Mouse (Mus musculus): ENCODE data around the gene 2310034G01Rik. TPM values are rescaled to one million over a fixed set of nuclear protein-coding genes. Genes with fewer than 3 reads are reported as not detected.

Gene 2310034G01Rik
- polyA plus RNA-seq, 1 experiment from 2014 or later: 3.1 TPM

DNA sequence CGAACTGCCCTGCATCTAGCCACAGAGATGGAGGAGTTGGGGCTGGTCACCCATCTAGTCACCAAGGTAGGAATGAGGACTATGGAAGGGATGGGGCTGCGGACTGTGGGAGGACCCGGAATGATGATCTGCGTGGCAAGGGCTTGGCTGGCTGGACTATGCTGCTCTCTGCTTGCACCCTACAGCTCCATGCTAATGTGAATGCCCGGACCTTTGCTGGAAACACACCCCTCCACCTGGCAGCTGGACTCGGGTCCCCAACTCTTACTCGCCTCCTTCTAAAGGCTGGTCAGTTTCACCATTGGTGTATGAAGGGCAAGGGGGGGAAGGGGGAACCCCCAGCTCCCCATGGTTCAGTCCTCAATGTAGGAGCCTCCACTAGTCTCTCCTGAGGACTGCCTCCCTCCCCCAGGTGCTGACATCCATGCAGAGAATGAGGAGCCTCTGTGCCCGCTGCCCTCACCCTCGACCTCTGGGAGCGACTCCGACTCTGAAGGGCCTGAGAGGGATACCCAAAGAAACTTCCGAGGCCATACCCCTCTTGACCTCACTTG is 39.7 kb downstream of the 2310034G01Rik start:
- peaks cover 40% of the 10 kb centered on the region for H3K27me3 ChIP-seq (ENCODE audit: control insufficient read depth, insufficient read depth, low read length)
- H3K9ac ChIP-seq (replicated peaks; ENCODE audit: low read length): no peak overlapping the region
- no peak overlapping the region for H3K27ac ChIP-seq (replicated peaks; ENCODE audit: low read depth, low read length)
- DNase-seq: no peak
- H3K36me3 ChIP-seq (ENCODE audit: control insufficient read depth, insufficient read depth, low read length): peaks cover 38% of the 10 kb centered on the region
- H3K4me3 ChIP-seq (replicated peaks; ENCODE audit: low read depth, low read length): no peak overlapping the region
- ATAC-seq (ENCODE audit: low FRiP score, low TSS enrichment): no peak
- WGBS: 89% methylated on average over 12 of the region's 12 CpGs
- H3K9me3 ChIP-seq (ENCODE audit: control insufficient read depth, low read length): no peaks in the 10 kb centered on the region
- H3K4me2 ChIP-seq (ENCODE audit: low read length): no peak overlapping the region
- H3K4me1 ChIP-seq (ENCODE audit: control insufficient read depth, insufficient read depth, low read length): peaks cover 4% of the 10 kb centered on the region; the same call in 1 of the 2 replicates

DNA sequence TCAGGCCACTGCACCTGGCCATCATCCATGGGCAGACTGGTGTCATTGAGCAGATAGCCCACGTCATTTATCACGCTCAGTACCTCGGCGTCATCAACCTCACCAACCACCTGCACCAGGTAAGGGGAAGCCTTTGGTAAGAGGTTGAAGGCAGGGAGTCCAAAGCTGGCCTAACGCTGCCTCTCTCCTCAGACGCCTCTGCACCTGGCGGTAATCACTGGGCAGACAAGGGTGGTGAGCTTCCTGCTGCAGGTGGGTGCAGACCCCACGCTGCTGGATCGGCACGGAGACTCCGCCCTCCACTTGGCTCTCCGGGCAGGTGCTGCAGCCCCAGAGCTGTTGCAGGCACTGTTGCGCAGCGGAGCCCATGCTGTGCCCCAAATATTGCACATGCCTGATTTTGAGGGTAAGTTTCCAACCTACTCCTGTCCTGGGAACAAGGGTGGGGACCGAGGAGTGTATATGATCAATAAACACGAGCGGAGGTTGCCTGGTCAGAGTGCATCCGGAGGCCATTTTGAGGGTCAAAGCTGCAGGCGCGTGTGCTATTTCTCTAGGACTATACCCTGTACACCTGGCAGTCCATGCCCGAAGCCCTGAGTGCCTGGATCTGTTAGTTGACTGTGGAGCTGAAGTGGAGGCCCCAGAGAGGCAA is 40.3 kb downstream of the 2310034G01Rik start:
- Histone ChIP-seq H3K4me2 (ENCODE audit: low read length) (no peak overlapping the region), H3K36me3 (ENCODE audit: control insufficient read depth, insufficient read depth, low read length) (peaks cover 34% of the 10 kb centered on the region), H3K9ac (replicated peaks; ENCODE audit: low read length) (no peak overlapping the region), H3K27me3 (ENCODE audit: control insufficient read depth, insufficient read depth, low read length) (peaks cover 36% of the 10 kb centered on the region), H3K9me3 (ENCODE audit: control insufficient read depth, low read length) (no peaks in the 10 kb centered on the region), H3K4me1 (ENCODE audit: control insufficient read depth, insufficient read depth, low read length) (peaks cover 9% of the 10 kb centered on the region), H3K27ac (replicated peaks; ENCODE audit: low read depth, low read length) (no peak overlapping the region), H3K4me3 (replicated peaks; ENCODE audit: low read depth, low read length) (no peak overlapping the region)
- 83% methylated on average over 21 of the region's 21 CpGs for WGBS
- ATAC-seq (ENCODE audit: low FRiP score, low TSS enrichment) (no peak), DNase-seq (no peak)

DNA sequence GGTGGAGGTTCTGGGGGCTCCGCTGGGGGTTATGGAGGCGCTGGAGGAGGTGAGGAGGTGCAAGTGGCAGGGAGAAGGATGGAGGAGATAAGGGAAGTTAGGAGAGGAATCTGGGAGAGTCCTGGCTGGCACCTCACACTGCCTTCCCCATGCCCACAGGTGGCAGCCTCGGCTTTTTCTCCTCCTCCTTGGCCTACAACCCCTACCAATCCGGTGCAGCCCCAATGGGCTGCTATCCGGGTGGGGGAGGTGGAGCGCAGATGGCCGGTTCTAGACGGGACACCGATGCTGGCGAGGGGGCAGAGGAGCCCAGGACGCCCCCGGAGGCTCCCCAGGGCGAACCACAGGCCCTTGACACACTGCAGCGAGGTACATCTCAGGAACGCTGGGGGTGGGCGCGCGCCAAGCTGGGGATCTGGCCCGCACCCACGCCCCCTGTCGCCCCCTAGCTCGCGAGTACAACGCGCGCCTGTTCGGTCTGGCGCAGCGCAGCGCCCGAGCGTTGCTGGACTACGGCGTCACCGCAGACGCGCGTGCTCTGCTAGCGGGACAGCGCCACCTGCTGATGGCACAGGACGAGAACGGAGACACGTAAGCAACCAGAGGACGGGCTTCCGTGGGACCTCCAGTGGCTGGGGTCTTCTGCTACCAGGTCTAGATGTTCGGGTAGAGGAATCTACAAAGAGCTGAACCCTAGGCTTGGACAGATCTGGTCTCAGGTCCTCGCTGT is 41.2 kb downstream of the 2310034G01Rik start:
- Histone ChIP-seq H3K4me3 (replicated peaks; ENCODE audit: low read depth, low read length) (peak overlapping the region; percentile 42), H3K27me3 (ENCODE audit: control insufficient read depth, insufficient read depth, low read length) (peaks cover 29% of the 10 kb centered on the region; the same call in 1 of the 2 replicates), H3K27ac (replicated peaks; ENCODE audit: low read depth, low read length) (no peak overlapping the region), H3K36me3 (ENCODE audit: control insufficient read depth, insufficient read depth, low read length) (peaks cover 25% of the 10 kb centered on the region), H3K4me2 (ENCODE audit: low read length) (peak overlapping the region; percentile 81), H3K4me1 (ENCODE audit: control insufficient read depth, insufficient read depth, low read length) (peaks cover 14% of the 10 kb centered on the region), H3K9ac (replicated peaks; ENCODE audit: low read length) (peak overlapping the region; percentile 50), H3K9me3 (ENCODE audit: control insufficient read depth, low read length) (no peaks in the 10 kb centered on the region)
- ATAC-seq (ENCODE audit: low FRiP score, low TSS enrichment) (peak; percentile 43; the same call in 1 of the 2 replicates), DNase-seq (peak; percentile 97)
- 1% methylated on average over 47 of the region's 47 CpGs for WGBS

DNA sequence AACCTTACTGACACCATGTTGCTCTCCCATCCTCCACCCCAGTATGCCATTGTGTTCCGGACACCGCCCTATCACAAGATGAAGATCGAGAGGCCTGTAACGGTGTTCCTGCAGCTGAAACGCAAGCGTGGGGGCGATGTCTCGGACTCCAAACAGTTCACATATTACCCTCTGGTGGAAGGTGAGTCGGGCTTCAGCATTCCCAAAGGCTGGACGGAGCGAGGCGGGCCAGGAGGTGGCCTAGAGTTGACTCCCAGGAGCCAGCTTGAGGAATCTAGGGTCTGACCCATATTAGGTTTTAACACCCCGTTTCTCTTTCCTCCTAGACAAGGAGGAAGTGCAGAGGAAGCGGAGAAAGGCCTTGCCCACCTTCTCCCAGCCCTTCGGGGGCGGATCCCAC is 41.8 kb downstream of the 2310034G01Rik start:
- ATAC-seq (ENCODE audit: low FRiP score, low TSS enrichment) (no peak), DNase-seq (no peak)
- H3K27me3 ChIP-seq (ENCODE audit: control insufficient read depth, insufficient read depth, low read length): peaks cover 25% of the 10 kb centered on the region; the same call in 1 of the 2 replicates
- H3K27ac ChIP-seq (replicated peaks; ENCODE audit: low read depth, low read length): no peak overlapping the region
- H3K4me2 ChIP-seq (ENCODE audit: low read length): peak overlapping the region; percentile 81
- peak overlapping the region; percentile 42; the same call in 1 of the 2 replicates for H3K4me3 ChIP-seq (replicated peaks; ENCODE audit: low read depth, low read length)
- WGBS: 55% methylated on average over 16 of the region's 16 CpGs
- H3K36me3 ChIP-seq (ENCODE audit: control insufficient read depth, insufficient read depth, low read length): peaks cover 20% of the 10 kb centered on the region
- peaks cover 14% of the 10 kb centered on the region for H3K4me1 ChIP-seq (ENCODE audit: control insufficient read depth, insufficient read depth, low read length)
- H3K9ac ChIP-seq (replicated peaks; ENCODE audit: low read length): 0 out of 2 replicates have a peak overlapping the region, but pooled peaks have one; percentile 50
- H3K9me3 ChIP-seq (ENCODE audit: control insufficient read depth, low read length): no peaks in the 10 kb centered on the region

DNA sequence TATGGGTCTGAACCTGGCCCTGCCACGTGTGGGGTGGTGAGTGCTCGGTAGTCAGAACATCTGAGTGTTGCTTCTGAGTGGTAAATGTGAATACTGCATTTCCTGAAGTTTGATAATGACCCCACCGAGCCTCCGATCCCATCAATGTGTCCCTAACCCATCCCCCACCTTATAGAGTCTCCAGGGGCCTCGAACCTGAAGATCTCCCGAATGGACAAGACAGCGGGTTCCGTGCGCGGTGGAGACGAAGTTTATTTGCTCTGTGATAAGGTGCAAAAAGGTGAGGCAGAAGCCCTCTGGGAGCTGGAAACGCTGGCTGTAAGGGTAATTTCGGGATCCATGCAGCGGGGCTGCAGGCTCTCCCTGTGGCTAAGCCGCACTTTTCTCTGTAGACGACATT is 42.3 kb downstream of the 2310034G01Rik start:
- no peak overlapping the region for H3K9ac ChIP-seq (replicated peaks; ENCODE audit: low read length)
- H3K27me3 ChIP-seq (ENCODE audit: control insufficient read depth, insufficient read depth, low read length): peaks cover 24% of the 10 kb centered on the region; the same call in 1 of the 2 replicates
- ATAC-seq (ENCODE audit: low FRiP score, low TSS enrichment) (no peak), DNase-seq (no peak)
- no peaks in the 10 kb centered on the region for H3K9me3 ChIP-seq (ENCODE audit: control insufficient read depth, low read length)
- peaks cover 14% of the 10 kb centered on the region for H3K4me1 ChIP-seq (ENCODE audit: control insufficient read depth, insufficient read depth, low read length)
- no peak overlapping the region for H3K27ac ChIP-seq (replicated peaks; ENCODE audit: low read depth, low read length)
- whole genome bisulfite sequencing: 75% methylated on average over 16 of the region's 16 CpGs
- peaks cover 15% of the 10 kb centered on the region for H3K36me3 ChIP-seq (ENCODE audit: control insufficient read depth, insufficient read depth, low read length)
- no peak overlapping the region for H3K4me3 ChIP-seq (replicated peaks; ENCODE audit: low read depth, low read length)
- H3K4me2 ChIP-seq (ENCODE audit: low read length): no peak overlapping the region

DNA sequence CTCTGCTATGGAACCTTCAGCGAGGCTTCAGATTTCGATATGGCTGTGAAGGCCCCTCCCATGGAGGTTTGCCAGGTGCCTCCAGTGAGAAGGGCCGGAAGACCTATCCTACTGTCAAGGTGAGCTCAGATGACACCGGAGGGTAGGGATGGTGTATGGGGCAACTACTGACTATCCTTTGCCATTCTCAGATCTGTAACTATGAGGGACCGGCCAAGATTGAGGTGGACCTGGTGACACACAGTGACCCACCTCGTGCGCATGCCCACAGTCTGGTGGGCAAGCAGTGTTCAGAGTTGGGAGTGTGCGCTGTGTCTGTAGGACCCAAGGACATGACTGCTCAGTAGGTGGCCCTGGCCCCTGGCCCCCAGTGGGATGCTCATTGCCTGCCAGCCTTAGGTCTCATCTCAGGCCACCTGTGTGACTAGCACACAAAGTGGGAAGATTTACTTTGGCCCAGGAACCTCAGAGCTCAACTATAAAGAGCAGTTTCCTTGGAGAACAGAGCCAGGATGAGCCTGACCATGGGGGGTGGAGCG is 43.3 kb downstream of the 2310034G01Rik start:
- peaks cover 5% of the 10 kb centered on the region; the same call in 1 of the 2 replicates for H3K36me3 ChIP-seq (ENCODE audit: control insufficient read depth, insufficient read depth, low read length)
- H3K4me2 ChIP-seq (ENCODE audit: low read length): no peak overlapping the region
- no peaks in the 10 kb centered on the region for H3K9me3 ChIP-seq (ENCODE audit: control insufficient read depth, low read length)
- H3K4me3 ChIP-seq (replicated peaks; ENCODE audit: low read depth, low read length): no peak overlapping the region
- H3K27ac ChIP-seq (replicated peaks; ENCODE audit: low read depth, low read length): no peak overlapping the region
- 93% methylated on average over 9 of the region's 9 CpGs for WGBS
- ATAC-seq (ENCODE audit: low FRiP score, low TSS enrichment): no peak
- H3K27me3 ChIP-seq (ENCODE audit: control insufficient read depth, insufficient read depth, low read length): peaks cover 24% of the 10 kb centered on the region; the same call in 1 of the 2 replicates
- no peak for DNase-seq
- peaks cover 14% of the 10 kb centered on the region for H3K4me1 ChIP-seq (ENCODE audit: control insufficient read depth, insufficient read depth, low read length)
- no peak overlapping the region for H3K9ac ChIP-seq (replicated peaks; ENCODE audit: low read length)

DNA sequence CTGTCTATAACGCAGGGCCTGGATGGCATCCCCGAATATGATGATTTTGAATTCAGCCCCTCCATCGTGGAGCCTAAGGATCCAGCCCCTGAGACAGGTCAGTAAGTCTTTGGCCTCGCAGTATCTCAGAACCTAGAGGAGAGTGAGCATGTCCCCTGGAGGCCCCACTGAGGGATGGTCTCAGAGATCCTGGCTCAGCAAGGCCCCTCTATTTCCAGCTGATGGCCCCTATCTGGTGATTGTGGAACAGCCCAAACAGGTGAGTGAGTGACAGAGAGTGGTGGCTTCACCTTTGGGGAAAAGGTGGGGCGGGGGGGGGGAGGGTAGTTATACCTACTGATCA is 43.9 kb downstream of the 2310034G01Rik start:
- 62% methylated on average over 5 of the region's 5 CpGs for WGBS
- Histone ChIP-seq H3K36me3 (ENCODE audit: control insufficient read depth, insufficient read depth, low read length) (peaks cover 3% of the 10 kb centered on the region; the same call in 1 of the 2 replicates), H3K4me2 (ENCODE audit: low read length) (peak overlapping the region; percentile 65), H3K4me1 (ENCODE audit: control insufficient read depth, insufficient read depth, low read length) (peaks cover 14% of the 10 kb centered on the region), H3K27me3 (ENCODE audit: control insufficient read depth, insufficient read depth, low read length) (peaks cover 24% of the 10 kb centered on the region; the same call in 1 of the 2 replicates), H3K9ac (replicated peaks; ENCODE audit: low read length) (no peak overlapping the region; the same call in 1 of the 2 replicates), H3K27ac (replicated peaks; ENCODE audit: low read depth, low read length) (no peak overlapping the region), H3K4me3 (replicated peaks; ENCODE audit: low read depth, low read length) (no peak overlapping the region), H3K9me3 (ENCODE audit: control insufficient read depth, low read length) (no peaks in the 10 kb centered on the region)
- no peak for ATAC-seq (ENCODE audit: low FRiP score, low TSS enrichment)
- no peak for DNase-seq

DNA sequence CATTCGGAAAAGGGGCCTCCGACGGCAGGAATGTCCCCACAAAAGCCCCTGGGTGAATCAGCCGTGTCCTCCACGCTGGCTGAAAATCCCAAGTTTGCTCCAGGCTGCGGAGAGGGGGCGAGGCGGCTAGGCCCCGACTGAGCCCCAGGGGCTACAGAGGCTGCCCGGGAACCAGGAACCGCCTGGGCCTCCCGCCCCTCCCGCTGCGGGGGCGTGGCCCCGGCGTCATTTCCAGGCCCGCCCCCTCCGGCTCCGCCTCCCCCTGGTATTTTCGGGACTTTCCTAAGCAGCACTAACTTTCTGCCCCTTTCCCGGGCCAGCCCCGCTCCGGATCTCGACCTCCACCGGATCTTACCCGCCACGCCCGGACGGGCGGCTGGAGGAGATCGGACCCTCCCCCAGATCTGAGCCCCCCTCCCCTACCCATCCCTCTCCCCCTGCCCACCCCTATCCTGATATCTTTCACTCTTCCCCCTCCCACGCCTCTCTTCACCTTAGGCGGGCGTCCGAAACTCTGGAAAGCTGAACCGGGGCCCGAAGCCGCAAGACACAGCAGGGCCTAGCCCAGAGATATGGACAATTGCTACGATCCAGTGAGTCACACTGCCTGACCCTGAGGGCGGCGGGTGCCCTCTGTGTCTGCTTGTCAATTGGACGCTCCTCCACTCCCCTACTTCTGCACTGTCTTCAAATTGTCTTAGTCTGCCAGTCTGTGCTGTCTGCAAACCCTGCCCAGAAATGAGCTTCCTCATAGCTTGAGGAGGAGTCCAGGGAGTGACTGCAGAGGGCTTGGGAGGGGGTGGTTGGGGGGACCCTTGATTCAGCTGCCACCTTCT is 44.5 kb downstream of the 2310034G01Rik start:
- Histone ChIP-seq H3K27ac (replicated peaks; ENCODE audit: low read depth, low read length) (no peak overlapping the region), H3K4me2 (ENCODE audit: low read length) (peak overlapping the region; percentile 65), H3K4me3 (replicated peaks; ENCODE audit: low read depth, low read length) (peak overlapping the region; percentile 42), H3K9me3 (ENCODE audit: control insufficient read depth, low read length) (no peaks in the 10 kb centered on the region), H3K9ac (replicated peaks; ENCODE audit: low read length) (peak overlapping the region; percentile 42; the same call in 1 of the 2 replicates), H3K4me1 (ENCODE audit: control insufficient read depth, insufficient read depth, low read length) (peaks cover 14% of the 10 kb centered on the region), H3K36me3 (ENCODE audit: control insufficient read depth, insufficient read depth, low read length) (no peaks in the 10 kb centered on the region), H3K27me3 (ENCODE audit: control insufficient read depth, insufficient read depth, low read length) (peaks cover 24% of the 10 kb centered on the region; the same call in 1 of the 2 replicates)
- WGBS: under 1% methylated on average over 43 of the region's 43 CpGs
- DNase-seq (peak; percentile 84), ATAC-seq (ENCODE audit: low FRiP score, low TSS enrichment) (peak; percentile 53; the same call in 1 of the 2 replicates)
